Mouse (Mus musculus): ENCODE measurements around the gene Anks1b.
A peak's percentile ranks its signal among the peaks of the same experiment; 100 is the strongest.

Anks1b gene

DNA sequence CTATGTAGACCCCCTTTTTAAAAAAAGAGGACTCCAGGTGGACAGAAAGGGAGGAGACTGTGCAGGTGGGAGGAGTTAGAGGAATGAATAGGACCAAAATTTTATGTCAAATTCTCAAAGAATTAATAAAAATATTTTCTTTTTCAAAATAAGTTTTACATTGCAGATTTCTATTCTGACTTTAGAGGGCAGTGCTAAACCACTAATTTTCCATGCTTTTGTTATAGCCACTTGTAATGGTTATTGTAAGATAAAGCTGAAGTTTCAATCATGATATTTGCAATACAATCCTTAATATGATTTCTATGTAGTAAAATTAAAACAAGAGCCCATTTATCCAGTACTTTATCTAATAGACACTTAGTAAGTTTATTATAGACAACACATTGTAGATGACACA lies 278.2 kb downstream of the Anks1b start:
- no peak for ATAC-seq (ENCODE audit: low TSS enrichment)

DNA sequence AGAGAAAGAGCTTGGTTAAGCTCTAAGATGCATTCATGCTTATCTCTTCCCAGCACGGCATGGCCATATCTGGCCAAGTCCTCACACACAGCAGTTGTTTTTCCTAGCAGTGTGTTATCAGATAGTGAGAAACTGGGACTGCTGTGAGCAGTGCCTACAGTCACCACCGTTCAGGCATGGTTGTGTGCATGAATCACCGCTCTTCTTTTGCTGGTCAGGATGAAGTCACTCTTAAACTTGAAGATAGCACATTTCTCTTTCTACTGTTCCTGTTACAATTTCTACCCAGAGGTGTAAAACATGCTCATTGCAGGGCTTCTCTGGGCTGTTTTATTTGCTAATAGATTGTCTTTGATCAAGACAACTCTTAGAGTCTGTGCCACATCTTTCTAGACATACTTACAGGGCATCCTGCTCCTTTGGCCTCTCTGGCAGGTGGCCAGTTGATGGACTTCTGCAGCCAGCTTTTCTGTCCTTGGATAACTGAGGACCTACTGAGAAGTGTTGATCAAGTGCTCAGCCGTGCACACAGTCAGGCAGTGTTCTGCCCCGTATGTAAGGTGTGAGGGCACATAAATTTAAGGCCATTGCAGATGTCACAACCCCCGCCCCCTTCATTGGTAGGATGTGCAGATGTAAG lies 296.8 kb downstream of the Anks1b start:
- peak; percentile 99 for ATAC-seq (ENCODE audit: low TSS enrichment)

DNA sequence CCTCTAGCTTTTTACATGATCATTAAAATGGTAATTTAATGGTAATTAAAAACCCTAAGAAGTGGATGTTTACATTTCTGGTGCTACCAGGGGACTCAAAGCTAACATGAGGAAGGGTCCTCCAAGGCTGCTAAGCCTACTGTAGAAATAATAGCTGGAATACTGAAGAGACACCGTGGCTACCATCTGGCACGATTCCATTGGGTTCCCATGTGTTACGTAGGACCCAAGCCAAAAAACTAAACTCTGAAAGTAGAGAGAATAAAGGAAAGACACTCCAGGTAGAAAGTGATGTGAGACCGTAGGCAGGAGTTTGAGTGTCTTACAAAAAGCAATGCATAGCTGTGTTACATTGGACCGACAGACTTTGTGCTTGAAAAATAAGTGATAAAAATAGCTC lies 317.1 kb downstream of the Anks1b start:
- ATAC-seq (ENCODE audit: low TSS enrichment), result no peak

DNA sequence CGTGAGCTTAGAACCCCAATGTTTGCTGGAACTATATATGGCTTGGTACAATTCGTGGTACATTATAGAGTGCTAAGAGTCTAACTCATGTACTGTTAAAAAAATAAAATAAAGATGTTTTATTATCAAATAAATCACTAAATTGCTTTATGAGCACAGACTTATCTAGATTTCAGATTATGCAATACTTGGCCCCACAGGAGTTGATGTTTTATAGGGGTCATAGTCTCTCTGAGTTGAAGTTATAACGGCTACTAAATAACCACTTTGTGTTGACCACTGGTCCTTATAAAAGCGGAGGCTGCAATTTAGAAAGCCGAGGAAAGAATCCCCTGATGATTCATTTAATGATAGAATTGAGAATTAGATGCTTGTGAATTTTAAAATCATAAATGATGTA lies 323.6 kb downstream of the Anks1b start:
- ATAC-seq (ENCODE audit: low TSS enrichment), result no peak

DNA sequence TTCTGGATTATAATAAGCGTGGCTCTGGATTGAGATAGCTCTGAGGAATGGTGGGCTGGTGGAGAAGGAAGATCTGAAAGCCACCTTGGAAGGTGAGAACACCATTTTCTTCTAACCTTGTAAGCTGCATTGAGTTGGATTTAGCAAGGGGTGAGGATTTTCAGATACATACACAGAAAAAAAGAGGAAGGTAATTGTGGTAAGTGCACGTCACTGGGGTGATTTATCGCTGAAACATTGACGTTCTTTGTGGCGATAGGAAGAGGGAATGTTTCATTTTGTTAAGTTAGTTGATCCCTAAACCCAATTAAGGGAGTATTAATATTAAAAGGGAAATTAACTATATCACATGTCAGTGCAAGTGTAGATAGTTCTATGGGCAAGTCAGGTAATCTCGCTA lies 336.7 kb downstream of the Anks1b start:
- ATAC-seq (ENCODE audit: low TSS enrichment), result no peak

DNA sequence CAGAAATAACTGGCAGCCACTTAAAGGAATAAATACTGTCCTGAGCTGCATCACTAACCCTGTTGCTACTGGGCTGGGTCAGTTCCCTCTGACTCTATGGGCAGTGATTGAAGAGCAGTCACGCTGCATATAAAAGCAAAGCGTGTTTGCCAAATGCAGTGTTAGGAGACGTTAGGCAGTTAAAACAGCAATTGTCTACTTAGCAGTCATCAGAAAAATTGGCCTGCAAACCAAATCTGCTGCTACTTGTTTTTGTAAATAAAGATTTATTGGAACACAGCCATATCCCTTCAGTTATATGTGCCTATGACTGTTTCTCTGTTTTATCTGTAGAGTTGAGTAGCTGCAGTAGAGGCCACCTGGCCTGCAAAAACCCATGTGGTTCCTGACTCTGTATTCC lies 347.2 kb downstream of the Anks1b start:
- ATAC-seq (ENCODE audit: low TSS enrichment), result no peak

DNA sequence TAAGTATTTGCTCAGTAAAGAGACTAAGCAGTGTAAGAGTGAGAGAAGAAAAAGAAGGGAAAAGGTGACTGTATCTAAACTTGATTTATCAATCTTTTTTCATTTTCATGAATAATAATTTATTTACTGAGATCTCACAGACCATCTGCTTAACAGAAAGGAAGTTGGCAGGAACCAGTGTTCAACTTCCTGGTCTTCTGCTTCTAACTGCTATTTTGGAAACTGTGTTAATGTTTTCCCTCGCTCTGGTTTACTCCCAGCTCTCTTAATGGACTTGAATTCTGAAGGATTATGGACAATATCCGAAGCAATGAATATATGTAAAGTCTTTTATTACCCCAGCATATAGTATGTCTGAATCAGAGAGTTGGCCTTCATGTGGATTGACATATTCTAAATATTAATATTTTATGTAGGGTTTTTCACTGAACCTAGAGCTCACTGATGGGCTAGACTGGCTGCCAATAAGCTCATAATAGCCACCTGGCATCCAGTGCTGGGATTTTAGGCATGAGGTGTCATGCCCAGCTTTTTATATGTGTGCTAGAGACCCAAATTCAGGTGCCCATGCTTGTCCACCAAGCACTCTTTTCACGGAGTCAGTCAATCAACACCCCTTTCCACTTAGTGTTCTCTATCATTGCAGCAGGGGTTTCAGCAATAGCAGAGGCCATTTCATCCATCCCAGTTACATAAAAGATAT lies 349.6 kb downstream of the Anks1b start:
- no peak for ATAC-seq (ENCODE audit: low TSS enrichment)

DNA sequence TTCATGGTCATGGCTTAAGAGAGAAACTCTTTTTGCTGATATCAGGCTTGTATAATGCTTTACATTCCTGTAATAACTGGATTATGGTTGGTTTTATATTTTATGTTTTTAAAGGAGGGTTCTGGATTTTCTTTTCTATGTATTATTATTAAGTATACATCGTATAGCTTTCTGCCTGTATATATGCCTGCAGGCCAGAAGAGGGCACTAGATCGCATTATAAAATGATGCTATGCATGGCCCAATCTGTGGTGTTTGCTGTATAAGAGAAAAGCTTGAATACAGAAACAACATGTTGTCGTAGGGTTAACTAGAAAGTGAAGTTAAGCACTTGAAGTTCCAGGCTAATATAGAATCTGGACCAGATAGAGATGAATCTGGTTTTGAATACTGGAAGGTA lies 362.0 kb downstream of the Anks1b start:
- no peak for ATAC-seq (ENCODE audit: low TSS enrichment)

DNA sequence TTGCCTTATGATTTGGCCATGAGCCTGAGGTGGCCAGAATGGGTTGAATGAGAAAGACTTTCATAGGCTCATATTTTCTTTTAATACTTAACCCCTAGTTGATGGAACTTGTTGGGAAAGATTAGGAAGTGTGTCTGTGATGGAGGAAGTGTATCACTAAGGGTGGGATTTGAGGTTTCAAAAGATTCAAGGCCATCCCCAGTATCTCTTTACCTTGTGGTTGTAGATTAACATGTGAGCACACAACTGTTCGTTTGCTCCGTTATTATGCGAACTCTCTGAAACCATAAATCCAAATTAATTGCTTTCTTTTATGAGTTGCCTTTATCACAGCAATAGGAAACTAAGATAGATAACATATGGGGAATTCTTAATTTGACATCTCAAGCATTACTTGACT lies 364.0 kb downstream of the Anks1b start:
- no peak for ATAC-seq (ENCODE audit: low TSS enrichment)

DNA sequence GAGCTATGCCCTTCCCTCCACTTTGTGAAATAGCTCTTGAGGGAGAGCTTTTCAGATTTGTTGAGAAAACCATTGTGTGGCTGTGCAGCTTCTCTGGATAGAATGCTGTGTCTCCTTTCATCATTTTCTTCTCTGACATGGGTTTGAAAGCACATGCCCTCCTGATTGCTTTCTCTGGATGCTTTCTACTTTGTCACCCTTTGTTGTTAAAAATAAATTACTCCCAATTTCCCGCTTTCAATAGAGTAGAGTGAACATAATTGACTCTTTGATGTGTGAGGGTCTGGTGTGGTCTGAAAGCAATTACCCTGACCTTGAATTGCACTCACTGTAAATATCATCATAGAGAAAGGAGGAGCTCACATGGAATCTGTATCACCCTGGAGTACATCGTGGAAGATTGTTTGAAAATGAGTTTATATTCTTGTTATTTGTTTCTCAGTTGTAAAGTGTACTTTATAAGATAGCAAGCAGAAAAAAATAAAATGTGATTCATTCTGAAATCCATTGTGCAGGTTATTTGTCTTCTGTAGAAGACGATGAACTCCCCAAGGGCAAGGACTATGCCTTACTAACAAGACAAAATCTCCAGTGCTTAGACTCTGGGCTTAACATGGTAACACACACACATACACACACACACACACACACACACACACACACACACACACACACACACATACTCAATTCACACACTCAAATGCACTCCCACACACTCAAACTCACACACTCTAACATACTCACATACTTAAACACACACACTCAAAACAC lies 385.8 kb downstream of the Anks1b start:
- no peak for ATAC-seq (ENCODE audit: low TSS enrichment)

DNA sequence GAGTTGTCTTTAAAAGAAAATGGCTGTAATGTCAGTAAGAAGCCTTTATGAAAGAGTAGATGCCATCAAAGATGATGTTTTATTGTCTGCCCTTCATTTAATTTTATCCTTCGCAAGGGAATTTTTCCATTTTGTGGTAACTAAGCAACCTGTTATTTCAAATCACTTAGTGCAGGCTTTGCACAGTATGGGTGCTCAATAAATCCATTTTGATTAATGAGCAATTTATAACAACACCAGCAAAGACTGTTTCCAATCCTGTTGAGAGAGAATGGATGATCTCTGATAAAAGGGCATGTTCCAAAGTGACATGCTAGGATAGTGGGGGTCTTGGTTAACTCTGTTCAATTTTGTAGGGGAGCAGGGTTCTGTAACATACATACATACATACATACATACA lies 398.0 kb downstream of the Anks1b start:
- ATAC-seq (ENCODE audit: low TSS enrichment), result no peak

DNA sequence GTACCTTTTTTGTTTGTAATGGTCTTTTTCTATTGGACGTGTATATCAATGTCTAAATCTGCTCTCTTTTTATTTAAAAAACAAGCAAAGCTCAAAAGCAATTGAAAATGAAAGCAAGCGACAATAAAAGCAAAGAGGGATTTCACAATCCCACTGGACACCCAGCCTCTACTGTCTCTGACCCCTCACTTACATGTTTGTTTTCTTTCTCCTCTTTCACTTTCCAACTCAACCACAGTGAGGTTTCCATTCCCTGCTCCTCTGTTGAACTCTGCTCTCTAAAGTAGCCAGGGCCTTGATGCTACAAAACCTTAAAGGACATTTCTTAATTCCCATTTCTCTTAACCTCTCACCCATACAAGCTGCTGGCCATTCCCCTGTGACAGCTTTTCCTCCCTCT lies 400.0 kb downstream of the Anks1b start:
- no peak for ATAC-seq (ENCODE audit: low TSS enrichment)

DNA sequence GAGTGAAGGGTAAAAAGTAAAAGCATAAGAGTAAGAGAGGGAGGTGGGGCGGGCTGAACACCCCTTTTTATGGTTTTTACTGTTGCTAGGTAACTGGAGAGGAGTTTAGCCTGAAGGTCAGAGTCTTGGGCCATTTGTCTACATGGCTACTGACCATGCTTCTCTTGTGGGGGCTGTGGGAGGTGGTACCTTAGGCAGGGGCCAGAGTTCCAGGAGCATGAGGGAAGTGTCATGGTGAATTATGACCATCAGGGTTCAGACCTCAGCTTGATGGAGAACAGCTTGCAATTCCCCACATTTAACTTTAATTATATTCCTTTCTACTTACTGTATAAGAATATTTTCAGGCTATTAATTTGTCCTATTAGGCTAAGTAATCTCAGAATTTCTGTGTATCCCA lies 413.3 kb downstream of the Anks1b start:
- ATAC-seq (ENCODE audit: low TSS enrichment), result no peak

DNA sequence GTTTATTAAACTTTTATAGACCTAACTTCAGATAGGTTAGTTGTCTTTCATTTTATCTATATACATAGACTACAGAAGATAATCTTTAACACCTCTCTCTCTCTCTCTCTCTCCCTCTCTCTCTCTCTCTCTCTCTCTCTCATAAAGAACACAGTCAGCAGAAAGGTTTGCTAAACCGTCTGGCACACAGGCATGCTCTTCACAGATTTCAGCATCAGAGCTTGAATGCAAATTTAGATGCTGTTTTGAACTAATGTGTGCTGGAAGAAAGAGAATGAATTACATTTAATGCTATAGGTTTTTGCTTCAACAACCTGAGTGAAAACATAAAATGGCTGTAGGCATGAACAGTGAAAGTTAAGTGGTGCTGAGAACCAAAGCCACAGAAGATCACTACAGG lies 429.9 kb downstream of the Anks1b start:
- ATAC-seq (ENCODE audit: low TSS enrichment), result peak; percentile 68

DNA sequence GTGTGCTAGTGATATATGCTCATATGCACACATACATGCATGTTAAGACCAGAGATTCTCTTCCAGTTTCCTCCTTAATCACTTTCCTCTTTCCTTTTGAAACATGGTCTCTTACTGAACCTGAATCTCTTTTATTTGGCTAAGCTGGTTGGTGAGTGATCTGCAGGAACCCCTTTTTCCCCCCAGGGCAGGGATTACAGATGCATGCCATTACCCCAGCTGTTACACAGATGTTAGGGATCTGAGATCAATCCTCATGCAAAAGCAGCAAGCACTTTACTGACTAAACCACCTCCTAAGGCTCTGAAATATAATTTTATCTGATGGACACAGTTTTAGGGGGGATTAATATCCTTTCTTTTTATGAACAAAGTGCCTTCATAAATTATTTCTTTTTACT lies 432.8 kb downstream of the Anks1b start:
- no peak for ATAC-seq (ENCODE audit: low TSS enrichment)

DNA sequence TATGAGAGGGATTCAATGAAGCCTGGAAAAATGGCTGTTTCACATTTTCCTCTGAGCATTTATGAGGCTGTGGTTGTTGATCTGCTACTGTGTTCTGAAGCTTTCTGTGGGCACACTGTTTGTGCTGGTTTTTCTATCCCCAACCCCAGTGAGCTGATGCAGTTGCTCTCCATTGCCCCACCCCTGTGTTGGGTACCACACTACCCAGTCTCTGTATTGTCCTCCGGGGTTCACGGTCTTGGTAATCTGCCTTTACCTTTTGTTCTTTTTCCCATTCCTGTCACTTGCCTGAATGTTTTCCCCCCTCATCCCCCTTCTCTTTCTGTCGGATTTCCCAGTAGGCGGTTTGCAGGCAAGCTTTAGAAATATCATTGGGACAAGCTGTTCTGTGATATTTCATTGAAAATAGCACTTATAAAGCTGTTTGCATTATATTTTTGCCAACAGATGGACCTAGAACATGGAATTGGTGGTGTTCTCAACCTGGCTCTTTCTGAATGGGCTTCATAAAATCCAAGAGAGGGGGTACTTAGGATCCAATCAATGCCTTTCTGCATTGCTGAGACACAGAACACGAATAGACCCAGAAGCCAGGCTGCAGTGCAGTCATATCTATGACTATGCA lies 434.7 kb downstream of the Anks1b start:
- peak; percentile 73 for ATAC-seq (ENCODE audit: low TSS enrichment)

DNA sequence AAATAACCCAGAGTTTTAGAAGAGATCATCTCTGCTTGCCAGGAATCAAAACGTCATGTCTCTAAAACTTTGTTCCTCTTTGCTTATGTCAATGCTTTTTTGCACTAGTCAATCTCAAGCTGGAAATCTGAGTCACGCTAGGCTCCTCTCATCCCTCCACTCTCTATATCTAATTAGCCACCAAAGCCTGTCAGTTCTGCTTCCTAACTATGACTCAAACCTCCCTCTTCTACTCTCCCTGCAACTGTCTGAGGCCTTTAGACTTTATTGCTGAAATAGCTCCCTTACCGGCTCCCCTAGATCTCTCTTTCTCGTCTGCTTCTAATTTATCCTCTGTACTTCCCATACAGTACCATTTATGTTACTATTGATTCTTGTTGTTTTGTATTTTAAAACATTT lies 456.5 kb downstream of the Anks1b start:
- peak; percentile 73 for ATAC-seq (ENCODE audit: low TSS enrichment)

DNA sequence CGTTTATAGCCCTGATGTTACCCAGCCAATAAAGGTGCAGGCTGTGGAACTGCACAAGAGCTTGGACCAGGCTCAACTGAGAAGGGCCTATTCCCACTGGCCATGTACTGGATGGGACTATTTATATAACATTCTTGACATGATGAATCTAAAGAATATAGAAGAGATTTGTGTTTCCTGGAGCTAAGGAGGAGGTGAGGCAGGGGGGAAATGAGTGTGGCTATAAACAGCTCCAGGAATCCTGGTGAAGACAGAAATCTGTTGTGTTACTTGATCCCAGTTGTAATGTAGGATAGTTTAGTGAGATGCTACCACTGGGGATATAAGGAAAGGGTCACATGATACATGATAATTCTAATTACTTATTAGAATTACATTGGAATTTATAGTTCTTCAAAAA lies 472.1 kb downstream of the Anks1b start:
- peak; percentile 85 for ATAC-seq (ENCODE audit: low TSS enrichment)

DNA sequence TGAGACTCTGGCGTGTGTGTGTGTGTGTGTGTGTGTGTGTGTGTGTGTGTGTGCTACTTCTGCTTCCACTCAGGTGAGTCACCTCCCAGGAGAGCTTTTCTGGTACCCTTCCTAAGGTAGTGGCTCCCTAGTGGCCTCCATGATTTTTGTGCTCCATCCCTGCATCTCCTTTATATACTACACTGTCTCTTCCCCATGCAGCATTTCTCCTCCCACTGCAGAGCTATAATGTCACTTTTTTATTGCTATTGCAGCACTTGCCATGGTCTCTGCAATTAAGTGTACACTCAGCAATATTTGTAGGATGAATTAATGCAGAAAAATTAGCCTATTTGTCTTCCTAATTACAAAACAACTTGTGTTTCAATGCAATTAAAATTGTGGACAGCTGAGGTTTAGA lies 482.9 kb downstream of the Anks1b start:
- ATAC-seq (ENCODE audit: low TSS enrichment), result no peak

DNA sequence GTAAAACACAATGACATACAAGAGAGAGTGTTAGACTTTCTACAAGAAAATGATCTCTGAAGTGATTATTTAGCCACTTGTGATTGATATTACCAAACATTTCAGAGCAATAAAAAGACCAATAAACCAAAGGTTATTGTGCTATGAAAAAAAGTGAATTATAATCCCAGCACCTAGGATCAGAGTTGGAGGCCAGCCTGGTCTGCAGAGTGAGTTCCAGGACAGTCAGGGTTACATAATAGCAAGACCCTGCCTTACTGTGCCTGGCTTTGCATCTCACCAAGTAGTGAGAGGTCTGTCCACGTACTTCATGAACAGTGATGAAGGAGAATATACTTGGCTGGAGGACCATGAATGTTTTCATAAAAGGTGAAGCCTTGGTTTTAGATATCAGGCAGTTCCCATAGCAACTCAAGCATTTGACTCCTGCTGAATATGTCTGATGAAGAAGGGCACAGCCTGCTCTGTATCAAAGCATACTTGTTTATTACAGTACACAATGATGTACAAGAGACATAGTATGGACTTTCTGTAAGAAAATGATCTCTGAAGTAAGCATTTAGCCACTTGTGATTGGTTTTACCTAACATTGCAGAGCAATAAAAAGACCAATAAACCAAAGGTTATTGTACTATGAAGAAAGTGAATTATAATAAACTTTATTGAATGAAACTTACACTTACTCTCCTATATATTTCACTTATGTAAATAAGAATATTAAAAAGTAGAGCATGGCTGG lies 484.0 kb downstream of the Anks1b start:
- no peak for ATAC-seq (ENCODE audit: low TSS enrichment)

DNA sequence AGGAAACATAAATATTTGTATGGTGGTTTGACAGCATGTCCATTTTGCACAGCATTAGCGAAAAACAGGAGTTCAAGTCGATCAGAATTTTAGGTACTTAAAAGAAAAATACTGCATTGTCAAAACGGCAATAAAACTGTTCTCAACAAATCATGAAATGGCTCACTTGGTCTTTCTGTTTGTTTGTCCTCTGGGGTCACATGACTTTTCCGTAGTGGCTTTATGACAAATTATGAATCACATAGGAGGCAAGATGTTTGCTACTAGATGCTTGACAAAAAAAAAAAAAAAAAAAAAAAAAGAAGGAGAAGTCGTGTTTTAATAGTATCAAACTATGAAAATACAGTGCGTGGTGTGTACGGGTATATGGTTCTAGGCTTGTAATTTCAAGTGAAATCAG lies 495.7 kb downstream of the Anks1b start:
- no peak for ATAC-seq (ENCODE audit: low TSS enrichment)

DNA sequence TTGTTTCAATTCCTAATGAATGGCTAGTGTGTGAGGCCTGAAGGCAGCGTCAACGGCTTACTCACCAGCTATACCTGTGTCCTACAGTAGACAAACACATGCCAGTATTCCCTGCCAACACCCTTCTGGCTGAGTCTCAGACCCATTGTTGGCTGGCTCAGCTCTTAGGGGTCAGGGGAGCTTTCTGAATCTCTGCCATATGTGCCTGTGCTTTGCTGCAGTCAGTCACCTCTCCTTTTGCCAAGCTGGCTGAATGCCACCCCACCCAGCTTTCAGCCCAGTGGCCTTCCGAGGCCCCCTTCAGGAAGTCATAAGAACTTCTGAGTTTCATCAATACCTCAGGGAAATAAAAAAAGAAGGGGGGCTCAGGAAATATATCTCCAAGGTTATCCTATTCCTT lies 497.4 kb downstream of the Anks1b start:
- no peak for ATAC-seq (ENCODE audit: low TSS enrichment)
